Comparison of ENCODE assay signal across 22 mouse cellular contexts in the genomic region with DNA sequence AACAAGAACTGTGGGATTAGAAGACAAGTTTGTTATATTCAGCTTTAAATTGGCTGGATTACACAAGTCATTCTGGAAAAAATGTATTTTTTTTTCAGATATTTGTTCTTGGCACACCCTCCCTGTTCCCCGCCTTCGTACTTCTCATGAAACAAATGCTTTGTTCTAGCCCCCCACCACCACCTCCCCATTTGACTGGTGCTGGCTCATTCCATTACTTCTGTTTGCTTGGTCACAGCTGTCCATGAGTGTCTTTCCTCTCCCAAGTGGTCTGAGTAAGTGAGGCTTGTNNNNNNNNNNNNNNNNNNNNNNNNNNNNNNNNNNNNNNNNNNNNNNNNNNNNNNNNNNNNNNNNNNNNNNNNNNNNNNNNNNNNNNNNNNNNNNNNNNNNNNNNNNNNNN.
DNase-seq lines count a peak whose midpoint lies in the region; ATAC-seq and TF ChIP-seq lines count a peak whose summit lies in the region.
"Had no signal": no experiment of that assay in that cellular context is flagged by ENCODE, and none has a peak within 500 bp of the region (broad histone marks: within the 10 kb centered on the region; RNA-seq: fewer than 3 reads in every experiment).

No protein-coding gene starts in this region.

- intact Hi-C loops in heart, postnatal 36 days (cut with DNase I), result no loop called here

- no peak overlapping the region for H3K4me3 ChIP-seq in layer of hippocampus, adult 2 months
- no peak overlapping the region for H3K4me3 ChIP-seq in stomach, embryonic 15.5 days (replicated peaks)
- H3K4me3 ChIP-seq in stomach, postnatal 0 days (ENCODE audit: low read depth, low read length), result no peak overlapping the region
- H3K4me3 ChIP-seq: kidney, embryonic 15.5 days; liver, embryonic 12.5 days; neural tube, embryonic 15.5 days had no signal

- no peak overlapping the region for H3K4me2 ChIP-seq in stomach, embryonic 15.5 days
- no peak overlapping the region for H3K4me2 ChIP-seq in stomach, postnatal 0 days (replicated peaks; ENCODE audit: low read depth)
- H3K4me2 ChIP-seq: kidney, embryonic 15.5 days; liver, embryonic 12.5 days; midbrain, embryonic 11.5 days; neural tube, embryonic 15.5 days had no signal

- peak; percentile 19 for DNase-seq in heart, adult 8-10 months (ENCODE audit: low spot score)
- DNase-seq in heart, postnatal 36 days, result no peak
- DNase-seq in layer of hippocampus, adult 2 months (ENCODE audit: low spot score in 2 of 2), result peak; percentile 37 to 42
- DNase-seq in layer of hippocampus, adult 9-10 months (ENCODE audit: low spot score), result no peak
- DNase-seq in stomach, postnatal 0 days (ENCODE audit: low spot score), result no peak
- no peak for DNase-seq in urinary bladder, postnatal 14 days (ENCODE audit: low spot score)
- no peak for DNase-seq in kidney, postnatal 14 days
- DNase-seq: adrenal gland, postnatal 10 days; B cell, adult 2 months; cerebellum, adult 11-12 months; cerebellum, postnatal 25 days; left cerebral cortex, postnatal 4 days; lung, postnatal 4 days; retina, postnatal 1 day; right cerebral cortex, postnatal 4 days; thymus, adult 18-20 months had no signal

- no peak overlapping the region for H3K9ac ChIP-seq in stomach, embryonic 15.5 days
- no peak overlapping the region for H3K9ac ChIP-seq in stomach, postnatal 0 days (ENCODE audit: low read length)
- H3K9ac ChIP-seq: kidney, embryonic 15.5 days; liver, embryonic 12.5 days; neural tube, embryonic 15.5 days had no signal

- ATAC-seq in stomach, embryonic 15.5 days (ENCODE audit: insufficient read depth, low FRiP score, low read depth), result peak; percentile 65
- no peak for ATAC-seq in stomach, postnatal 0 days (ENCODE audit: low FRiP score, low TSS enrichment)
- ATAC-seq: forebrain, embryonic 14.5 days; liver, embryonic 12.5 days had no signal

- no peak for TF ChIP-seq EP300 in stomach, postnatal 0 days (optimal IDR thresholded peaks at IDR 0.05)

- H3K9me3 ChIP-seq in stomach, embryonic 15.5 days, result no peaks in the 10 kb centered on the region
- H3K9me3 ChIP-seq in stomach, postnatal 0 days (ENCODE audit: control insufficient read depth, low read length), result no peaks in the 10 kb centered on the region
- H3K9me3 ChIP-seq: kidney, embryonic 15.5 days; liver, embryonic 12.5 days; neural tube, embryonic 15.5 days had no signal

- H3K27me3 ChIP-seq in stomach, embryonic 15.5 days (replicated peaks), result no peaks in the 10 kb centered on the region
- H3K27me3 ChIP-seq in stomach, postnatal 0 days (ENCODE audit: control insufficient read depth, insufficient read depth, low read length), result no peaks in the 10 kb centered on the region
- H3K27me3 ChIP-seq: kidney, embryonic 15.5 days; liver, embryonic 12.5 days; neural tube, embryonic 15.5 days had no signal

- no peak for TF ChIP-seq CTCF in layer of hippocampus, adult 2 months (conservative IDR thresholded peaks at IDR 0.05)
- TF ChIP-seq CTCF in stomach, postnatal 0 days (IDR thresholded peaks at IDR 0.05; ENCODE audit: low read depth), result no peak

- peak overlapping the region; percentile 85 for H3K27ac ChIP-seq in layer of hippocampus, adult 2 months
- no peak overlapping the region for H3K27ac ChIP-seq in stomach, embryonic 15.5 days
- no peak overlapping the region for H3K27ac ChIP-seq in stomach, postnatal 0 days (replicated peaks)
- H3K27ac ChIP-seq: kidney, embryonic 15.5 days; liver, embryonic 12.5 days; neural tube, embryonic 15.5 days had no signal

- H3K4me1 ChIP-seq in stomach, embryonic 15.5 days, result no peaks in the 10 kb centered on the region
- H3K4me1 ChIP-seq in stomach, postnatal 0 days (replicated peaks; ENCODE audit: control insufficient read depth, insufficient read depth), result no peaks in the 10 kb centered on the region
- H3K4me1 ChIP-seq: kidney, embryonic 15.5 days; liver, embryonic 12.5 days; neural tube, embryonic 15.5 days had no signal

- WGBS in stomach, embryonic 15.5 days, result 59% methylated on average over 2 of the region's 2 CpGs
- WGBS in stomach, postnatal 0 days, result 30% methylated on average over 2 of the region's 2 CpGs

- no peaks in the 10 kb centered on the region for H3K36me3 ChIP-seq in stomach, embryonic 15.5 days
- no peaks in the 10 kb centered on the region for H3K36me3 ChIP-seq in stomach, postnatal 0 days (ENCODE audit: control insufficient read depth, insufficient read depth, low read length)
- H3K36me3 ChIP-seq: kidney, embryonic 15.5 days; liver, embryonic 12.5 days; neural tube, embryonic 15.5 days had no signal

Comparison
In these comparisons a context has a peak if more than half of its experiments do, and no peak if none do; other contexts are left out.
1. DNase-seq: peak in heart, adult 8-10 months (single experiment) and layer of hippocampus, adult 2 months (2 of 2); none in heart, postnatal 36 days (0 of 2), layer of hippocampus, adult 9-10 months (single experiment), stomach, postnatal 0 days (single experiment), urinary bladder, postnatal 14 days (single experiment) and kidney, postnatal 14 days (single experiment).